Mouse (Mus musculus): ENCODE measurements at regions not wholly inside any gene's neighbourhood (a gene's known extent, or its start where the extent isn't known, plus 50 kb on each side); places are given as distances from the start of the nearest gene placed in this dataset.

GRCm38 (mm10) chr12:21511043-21511665 is 93.7 kb upstream of the Ywhaq start:
- TF ChIP-seq GATA1 (IDR thresholded peaks at IDR 0.05; ENCODE audit: borderline replicate concordance, low read length) = no peak
- no peak for TF ChIP-seq FLI1 (IDR thresholded peaks at IDR 0.05; ENCODE audit: low read length)

Measured in megakaryocyte, embryonic 14.5 days (primary cell).